Mouse (Mus musculus): ENCODE data around the gene Lefty2. TPM values are rescaled to one million over a fixed set of nuclear protein-coding genes. Genes with fewer than 3 reads are reported as not detected.
A peak's percentile ranks its signal among the peaks of the same experiment; 100 is the strongest.
"Not testable (repeated sequence)": the region's sequence is repeated elsewhere in the genome, so short reads cannot be mapped to it uniquely, and the experiment has no call there.

Gene Lefty2
- polyA plus RNA-seq, 1 experiment from 2014 or later: 0.35 TPM

GRCm38 (mm10) chr1:180888556-180889042, 4.3 kb upstream of the Lefty2 start:
- Histone ChIP-seq H3K4me3 (replicated peaks; ENCODE audit: low read length) (peak overlapping the region; percentile 0; the same call in 1 of the 2 replicates), H3K9me3 (replicated peaks; ENCODE audit: control insufficient read depth, low read length) (no peaks in the 10 kb centered on the region), H3K4me2 (ENCODE audit: low read depth, low read length) (peak overlapping the region; percentile 50), H3K27me3 (ENCODE audit: control insufficient read depth, insufficient read depth, low read length) (peaks cover 8% of the 10 kb centered on the region), H3K36me3 (ENCODE audit: control insufficient read depth, insufficient read depth, low read length) (no peaks in the 10 kb centered on the region), H3K4me1 (ENCODE audit: control insufficient read depth, insufficient read depth, low read length) (peaks cover 20% of the 10 kb centered on the region), H3K27ac (ENCODE audit: low read length) (peak overlapping the region; percentile 36), H3K9ac (ENCODE audit: low read length) (peak overlapping the region; percentile 64)
- ATAC-seq (ENCODE audit: insufficient read depth, low FRiP score): peak; percentile 79
- 3% methylated on average over 13 of the region's 13 CpGs for WGBS

- no peaks in the 10 kb centered on the region for H3K36me3 ChIP-seq (ENCODE audit: control insufficient read depth, insufficient read depth, low read length)
- peak overlapping the region; percentile 36; the same call in 1 of the 2 replicates for H3K27ac ChIP-seq (ENCODE audit: low read length)
- 53% methylated on average over 7 of the region's 7 CpGs for WGBS
- H3K4me3 ChIP-seq (replicated peaks; ENCODE audit: low read length): peak overlapping the region; percentile 0; the same call in 1 of the 2 replicates
- H3K4me2 ChIP-seq (ENCODE audit: low read depth, low read length): peak overlapping the region; percentile 50
- peaks cover 17% of the 10 kb centered on the region for H3K4me1 ChIP-seq (ENCODE audit: control insufficient read depth, insufficient read depth, low read length)
- H3K9ac ChIP-seq (ENCODE audit: low read length): peak overlapping the region; percentile 64
- H3K27me3 ChIP-seq (ENCODE audit: control insufficient read depth, insufficient read depth, low read length): peaks cover 8% of the 10 kb centered on the region
- H3K9me3 ChIP-seq (replicated peaks; ENCODE audit: control insufficient read depth, low read length): no peaks in the 10 kb centered on the region
- ATAC-seq (ENCODE audit: insufficient read depth, low FRiP score): 0 out of 2 replicates have a peak, but pooled peaks have one; percentile 8
Observed at GRCm38 (mm10) chr1:180889172-180889571, 3.7 kb upstream of the Lefty2 start.

DNA sequence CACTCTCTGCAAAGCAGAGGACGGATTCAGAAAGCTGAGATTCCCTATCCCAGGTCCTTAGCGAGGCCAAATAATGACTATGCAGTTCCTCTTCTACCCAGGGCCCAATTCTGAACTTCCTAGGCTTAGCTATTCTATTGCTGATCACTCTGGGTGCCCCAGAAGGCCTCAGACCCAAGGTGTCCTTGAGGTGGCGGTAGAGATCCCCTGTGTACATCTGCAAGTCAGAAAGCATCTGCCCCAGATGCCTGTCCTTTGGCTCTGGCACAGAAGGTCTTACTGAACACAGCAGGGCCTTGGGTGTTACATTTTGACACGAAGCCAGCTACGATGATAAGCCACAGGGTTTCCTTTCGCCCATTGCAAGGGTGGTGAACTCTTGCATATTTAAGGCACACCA, 3.1 kb upstream of the Lefty2 start:
- Histone ChIP-seq H3K36me3 (ENCODE audit: control insufficient read depth, insufficient read depth, low read length) (no peaks in the 10 kb centered on the region), H3K4me1 (ENCODE audit: control insufficient read depth, insufficient read depth, low read length) (peaks cover 17% of the 10 kb centered on the region), H3K9ac (ENCODE audit: low read length) (no peak overlapping the region), H3K9me3 (replicated peaks; ENCODE audit: control insufficient read depth, low read length) (no peaks in the 10 kb centered on the region), H3K27ac (ENCODE audit: low read length) (no peak overlapping the region), H3K27me3 (ENCODE audit: control insufficient read depth, insufficient read depth, low read length) (peaks cover 15% of the 10 kb centered on the region), H3K4me3 (replicated peaks; ENCODE audit: low read length) (no peak overlapping the region), H3K4me2 (ENCODE audit: low read depth, low read length) (no peak overlapping the region)
- ATAC-seq (ENCODE audit: insufficient read depth, low FRiP score): no peak
- WGBS: 56% methylated on average over 6 of the region's 6 CpGs

DNA sequence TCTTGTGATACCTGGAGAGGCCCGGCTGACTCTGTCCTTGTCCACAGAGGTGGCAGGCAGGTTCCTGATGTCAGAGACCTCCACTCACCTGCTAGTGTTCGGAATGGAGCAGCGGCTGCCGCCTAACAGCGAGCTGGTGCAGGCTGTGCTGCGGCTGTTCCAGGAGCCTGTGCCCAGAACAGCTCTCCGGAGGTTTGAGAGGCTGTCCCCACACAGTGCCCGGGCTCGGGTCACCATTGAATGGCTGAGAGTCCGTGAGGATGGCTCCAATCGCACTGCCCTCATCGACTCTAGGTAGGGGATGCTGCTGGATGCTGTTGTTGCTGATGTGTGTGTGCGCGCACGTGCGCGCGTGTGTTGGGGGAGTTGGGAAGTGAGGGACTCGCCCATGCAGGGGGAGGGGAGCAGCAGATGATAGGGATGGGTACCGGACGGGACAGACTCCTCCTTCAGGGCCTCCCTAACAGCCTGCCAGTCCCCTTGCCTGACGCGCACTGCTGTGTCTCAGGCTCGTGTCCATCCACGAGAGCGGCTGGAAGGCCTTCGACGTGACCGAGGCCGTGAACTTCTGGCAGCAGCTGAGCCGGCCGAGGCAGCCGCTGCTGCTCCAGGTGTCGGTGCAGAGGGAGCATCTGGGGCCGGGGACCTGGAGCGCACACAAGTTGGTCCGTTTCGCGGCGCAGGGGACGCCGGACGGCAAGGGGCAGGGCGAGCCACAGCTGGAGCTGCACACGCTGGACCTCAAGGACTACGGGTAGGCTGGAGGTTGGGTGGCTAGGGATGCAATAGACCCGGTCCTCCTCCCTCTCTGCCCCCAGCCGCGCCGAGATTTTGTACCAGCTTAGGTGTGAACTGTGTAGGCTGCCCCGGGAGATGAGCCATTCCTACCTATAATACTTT, 1.4 kb downstream of the Lefty2 start:
- H3K4me1 ChIP-seq (ENCODE audit: control insufficient read depth, insufficient read depth, low read length); H3K9ac ChIP-seq (ENCODE audit: low read length); H3K9me3 ChIP-seq (replicated peaks; ENCODE audit: control insufficient read depth, low read length); H3K36me3 ChIP-seq (ENCODE audit: control insufficient read depth, insufficient read depth, low read length); H3K27ac ChIP-seq (ENCODE audit: low read length): not testable (repeated sequence)
- peak overlapping the region; percentile 14; the same call in 1 of the 2 replicates for H3K4me3 ChIP-seq (replicated peaks; ENCODE audit: low read length)
- 6% methylated on average over 49 of the region's 51 CpGs for WGBS
- ATAC-seq (ENCODE audit: insufficient read depth, low FRiP score): peak; percentile 12; the same call in 1 of the 2 replicates
- peaks cover 20% of the 10 kb centered on the region for H3K27me3 ChIP-seq (ENCODE audit: control insufficient read depth, insufficient read depth, low read length)
- H3K4me2 ChIP-seq (ENCODE audit: low read depth, low read length): peak overlapping the region; percentile 35; the same call in 1 of the 2 replicates

GRCm38 (mm10) chr1:180901107-180901506, 8.2 kb downstream of the Lefty2 start:
- H3K4me1 ChIP-seq (ENCODE audit: control insufficient read depth, insufficient read depth, low read length): peaks cover 9% of the 10 kb centered on the region; the same call in 1 of the 2 replicates
- no peak for ATAC-seq (ENCODE audit: insufficient read depth, low FRiP score)
- no peaks in the 10 kb centered on the region for H3K9me3 ChIP-seq (replicated peaks; ENCODE audit: control insufficient read depth, low read length)
- no peaks in the 10 kb centered on the region for H3K27me3 ChIP-seq (ENCODE audit: control insufficient read depth, insufficient read depth, low read length)
- no peak overlapping the region for H3K4me2 ChIP-seq (ENCODE audit: low read depth, low read length)
- H3K27ac ChIP-seq (ENCODE audit: low read length): no peak overlapping the region
- 1% methylated on average over 4 of the region's 4 CpGs for WGBS
- H3K36me3 ChIP-seq (ENCODE audit: control insufficient read depth, insufficient read depth, low read length): no peaks in the 10 kb centered on the region
- no peak overlapping the region for H3K9ac ChIP-seq (ENCODE audit: low read length)
- no peak overlapping the region for H3K4me3 ChIP-seq (replicated peaks; ENCODE audit: low read length)

DNA sequence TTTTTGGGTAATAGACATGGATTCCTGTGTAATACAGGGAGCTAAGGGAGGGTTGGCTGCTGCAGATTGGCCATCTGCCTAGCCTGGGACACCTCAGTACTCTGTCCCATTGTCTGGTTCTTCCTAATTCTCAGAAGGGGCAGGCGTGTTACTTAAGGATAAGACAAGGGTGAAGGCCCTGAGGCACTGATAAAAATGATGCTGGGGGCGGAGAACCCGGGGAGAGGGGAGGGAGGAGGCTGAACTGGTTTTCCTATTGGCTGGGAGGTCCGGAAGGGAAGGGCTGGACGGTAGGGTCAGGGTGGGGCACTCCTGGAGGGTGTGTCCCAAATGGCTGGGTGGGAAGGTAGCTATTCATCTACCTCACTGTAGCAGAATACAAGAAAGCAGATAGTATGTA, 10.0 kb downstream of the Lefty2 start:
- no peak overlapping the region for H3K4me2 ChIP-seq (ENCODE audit: low read depth, low read length)
- H3K27me3 ChIP-seq (ENCODE audit: control insufficient read depth, insufficient read depth, low read length): no peaks in the 10 kb centered on the region
- H3K9me3 ChIP-seq (replicated peaks; ENCODE audit: control insufficient read depth, low read length): no peaks in the 10 kb centered on the region
- WGBS: 27% methylated on average over 5 of the region's 5 CpGs
- no peak overlapping the region for H3K9ac ChIP-seq (ENCODE audit: low read length)
- peaks cover 9% of the 10 kb centered on the region; the same call in 1 of the 2 replicates for H3K4me1 ChIP-seq (ENCODE audit: control insufficient read depth, insufficient read depth, low read length)
- H3K36me3 ChIP-seq (ENCODE audit: control insufficient read depth, insufficient read depth, low read length): peaks cover 4% of the 10 kb centered on the region; the same call in 1 of the 2 replicates
- ATAC-seq (ENCODE audit: insufficient read depth, low FRiP score): peak; percentile 26
- no peak overlapping the region for H3K27ac ChIP-seq (ENCODE audit: low read length)
- no peak overlapping the region for H3K4me3 ChIP-seq (replicated peaks; ENCODE audit: low read length)

GRCm38 (mm10) chr1:180903666-180904038, 10.7 kb downstream of the Lefty2 start:
- Histone ChIP-seq H3K9me3 (replicated peaks; ENCODE audit: control insufficient read depth, low read length) (no peaks in the 10 kb centered on the region), H3K27me3 (ENCODE audit: control insufficient read depth, insufficient read depth, low read length) (no peaks in the 10 kb centered on the region), H3K36me3 (ENCODE audit: control insufficient read depth, insufficient read depth, low read length) (peaks cover 4% of the 10 kb centered on the region; the same call in 1 of the 2 replicates), H3K4me3 (replicated peaks; ENCODE audit: low read length) (peak overlapping the region; percentile 78), H3K4me2 (ENCODE audit: low read depth, low read length) (peak overlapping the region; percentile 59), H3K27ac (ENCODE audit: low read length) (peak overlapping the region; percentile 87), H3K4me1 (ENCODE audit: control insufficient read depth, insufficient read depth, low read length) (peaks cover 9% of the 10 kb centered on the region; the same call in 1 of the 2 replicates), H3K9ac (ENCODE audit: low read length) (peak overlapping the region; percentile 68)
- peak; percentile 12; the same call in 1 of the 2 replicates for ATAC-seq (ENCODE audit: insufficient read depth, low FRiP score)
- 25% methylated on average over 10 of the region's 10 CpGs for WGBS

DNA sequence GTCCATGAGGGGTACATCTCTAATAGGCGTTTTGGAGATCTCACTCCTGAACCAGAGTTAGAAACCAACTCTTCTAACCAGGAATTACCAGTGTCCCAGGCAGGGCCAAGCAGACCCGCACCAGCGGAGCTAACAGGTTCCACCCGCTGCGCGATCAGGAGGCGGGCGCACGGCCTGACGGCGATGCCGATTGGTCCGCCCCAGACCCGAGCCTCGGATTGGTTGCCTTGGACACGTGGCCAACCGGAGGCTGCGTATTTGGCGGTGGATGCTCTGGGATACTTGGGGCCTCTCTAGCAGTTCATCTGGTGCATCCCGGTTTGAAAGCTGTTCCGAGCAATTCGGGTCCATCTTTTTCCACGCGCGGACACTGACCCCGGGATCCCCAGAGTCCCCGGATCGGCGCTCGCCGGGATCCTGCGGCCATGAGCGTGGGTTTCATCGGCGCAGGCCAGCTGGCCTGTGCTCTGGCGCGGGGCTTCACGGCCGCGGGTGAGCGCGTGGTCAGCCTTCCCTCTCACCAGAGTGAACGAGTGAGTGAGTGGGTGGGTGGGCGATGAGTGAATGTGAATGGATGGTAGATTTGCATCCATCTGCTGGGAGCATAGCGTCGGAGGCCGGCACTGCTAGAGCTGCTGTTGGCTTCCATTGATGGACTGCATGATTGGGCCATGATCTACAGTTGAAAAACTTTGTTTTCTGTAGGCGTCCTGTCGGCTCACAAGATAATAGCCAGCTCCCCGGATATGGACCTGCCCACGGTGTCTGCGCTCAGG, 11.3 kb downstream of the Lefty2 start, which contains the start of gene Pycr2:
TSS of gene Pycr2 (plus strand) at position 255 of the 776 bp plus-strand sequence.
- peaks cover 4% of the 10 kb centered on the region; the same call in 1 of the 2 replicates for H3K36me3 ChIP-seq (ENCODE audit: control insufficient read depth, insufficient read depth, low read length)
- peaks cover 9% of the 10 kb centered on the region; the same call in 1 of the 2 replicates for H3K4me1 ChIP-seq (ENCODE audit: control insufficient read depth, insufficient read depth, low read length)
- H3K9ac ChIP-seq (ENCODE audit: low read length): peak within 1 kb of the TSS; percentile 85
- under 1% methylated on average over 52 of the region's 52 CpGs for WGBS
- ATAC-seq (ENCODE audit: insufficient read depth, low FRiP score): peak; percentile 98
- peak within 1 kb of the TSS; percentile 87 for H3K4me2 ChIP-seq (ENCODE audit: low read depth, low read length)
- H3K9me3 ChIP-seq (replicated peaks; ENCODE audit: control insufficient read depth, low read length): no peaks in the 10 kb centered on the region
- H3K27ac ChIP-seq (ENCODE audit: low read length): peak within 1 kb of the TSS; percentile 87
- peak within 1 kb of the TSS; percentile 78 for H3K4me3 ChIP-seq (replicated peaks; ENCODE audit: low read length)
- no peaks in the 10 kb centered on the region for H3K27me3 ChIP-seq (ENCODE audit: control insufficient read depth, insufficient read depth, low read length)
